Mouse (Mus musculus) spleen, embryonic (tissue): ENCODE data around the gene Ubxn1.

Experiments used
- CTCF ChIA-PET: fragments of 350-600 bp; sonication (Branson Sonifier 250); formaldehyde crosslinking; loops from one replicate; lab custom pipeline; 2022; lab: Charles Lee

Gene Ubxn1

DNA sequence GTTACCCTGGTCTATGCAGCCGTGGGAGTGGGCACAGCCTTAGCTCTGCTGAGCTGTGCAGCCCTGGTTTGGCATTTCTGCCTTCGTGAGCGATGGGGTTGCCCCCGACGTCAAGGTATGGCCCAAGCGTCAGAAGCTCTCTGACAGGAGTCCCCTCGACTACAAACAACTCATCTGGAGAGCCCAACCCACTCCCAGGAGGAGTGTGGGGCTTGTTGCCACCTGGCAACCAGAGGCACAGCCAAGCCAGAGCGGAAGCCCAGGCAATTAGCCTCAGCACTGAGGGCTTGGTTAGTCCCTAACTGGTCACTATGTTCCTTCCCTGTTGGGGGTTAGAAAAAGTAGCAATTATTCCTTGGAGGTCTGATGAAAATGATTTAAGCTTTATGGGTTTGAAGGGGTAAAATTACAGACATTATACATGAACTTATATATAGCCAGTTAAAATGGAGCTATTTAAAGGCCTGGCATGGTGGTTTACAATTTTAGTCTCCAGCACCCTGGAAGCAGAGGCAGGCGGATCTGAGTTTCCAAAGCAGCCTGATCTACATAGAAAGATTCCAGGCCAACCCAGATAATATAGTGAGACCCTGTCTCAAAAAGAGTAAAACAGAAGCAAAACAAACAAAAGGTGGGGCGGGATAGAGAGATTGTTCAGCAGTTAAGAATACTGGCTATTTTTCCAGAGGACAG is 18.9 kb upstream of the Ubxn1 start:
- CTCF ChIA-PET: no interaction called here

DNA sequence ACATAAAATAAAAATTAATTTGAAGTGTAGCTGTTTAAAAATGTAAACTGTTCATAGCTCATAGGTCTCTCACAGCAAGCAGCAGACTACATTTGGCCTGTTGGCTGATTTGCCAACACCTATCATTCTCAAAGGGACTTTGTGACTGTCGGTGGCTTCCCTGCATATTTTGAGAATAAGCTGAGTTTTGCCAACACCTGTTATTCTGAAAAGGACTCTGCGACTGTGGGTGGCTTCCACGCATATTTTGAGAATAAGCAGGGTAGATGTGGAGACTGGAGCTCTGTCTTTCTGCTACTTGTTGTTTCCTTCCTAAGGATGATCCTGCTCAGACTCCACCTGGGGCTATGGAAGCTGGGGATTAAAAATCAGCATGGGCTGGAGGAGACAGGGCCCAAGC is 18.2 kb upstream of the Ubxn1 start:
- CTCF ChIA-PET: interaction anchor here (0.6 kb wide), 1 partner anchor 237 kb away, joined by 5 read pairs; no protein-coding TSS in a partner anchor

DNA sequence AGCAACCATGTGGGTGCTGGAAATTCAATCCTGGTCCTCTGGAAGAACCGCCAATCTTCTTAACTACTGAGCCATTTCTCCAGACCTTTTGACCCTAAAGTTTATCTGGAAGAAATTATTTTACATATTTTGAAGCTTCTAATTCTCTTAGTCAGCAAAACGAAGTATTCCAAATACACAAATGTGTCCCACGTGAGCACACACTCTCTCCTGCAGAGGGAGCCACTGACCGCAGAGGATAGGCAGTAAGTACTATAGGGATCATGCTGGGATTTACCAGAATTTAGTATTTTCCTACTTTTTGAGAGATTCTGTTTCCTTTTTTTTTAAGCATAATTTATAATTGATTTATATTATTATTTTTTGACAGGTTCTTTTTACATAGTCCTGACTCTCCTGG is 13.6 kb upstream of the Ubxn1 start:
- CTCF ChIA-PET: no interaction called here

- CTCF ChIA-PET: interaction anchor here (0.6 kb wide), 1 partner anchor 223 kb away, joined by 3 read pairs; no protein-coding TSS in a partner anchor
These were observed 12.3 kb upstream of the Ubxn1 start for GRCm38 (mm10) chr19:8859018-8859417.

DNA sequence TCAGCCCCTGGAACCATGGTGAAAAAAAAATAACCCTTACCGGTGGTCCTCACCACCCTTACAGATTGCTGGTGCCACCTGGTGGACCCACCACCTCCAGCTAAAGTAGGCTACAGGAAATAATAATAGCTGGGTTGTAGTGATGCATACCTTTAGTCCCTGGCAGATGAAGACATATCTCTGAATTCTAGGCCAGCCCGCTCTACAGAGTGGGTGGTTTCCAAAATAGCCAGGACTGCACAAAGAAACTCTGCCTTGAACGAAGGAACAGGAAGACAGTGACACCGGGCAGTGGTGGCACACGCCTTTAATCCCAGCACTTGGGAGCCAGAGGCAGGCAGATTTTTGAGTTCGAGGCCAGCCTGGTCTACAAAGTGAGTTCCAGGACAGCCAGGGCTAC is 7.0 kb upstream of the Ubxn1 start:
- CTCF ChIA-PET: no interaction called here

DNA sequence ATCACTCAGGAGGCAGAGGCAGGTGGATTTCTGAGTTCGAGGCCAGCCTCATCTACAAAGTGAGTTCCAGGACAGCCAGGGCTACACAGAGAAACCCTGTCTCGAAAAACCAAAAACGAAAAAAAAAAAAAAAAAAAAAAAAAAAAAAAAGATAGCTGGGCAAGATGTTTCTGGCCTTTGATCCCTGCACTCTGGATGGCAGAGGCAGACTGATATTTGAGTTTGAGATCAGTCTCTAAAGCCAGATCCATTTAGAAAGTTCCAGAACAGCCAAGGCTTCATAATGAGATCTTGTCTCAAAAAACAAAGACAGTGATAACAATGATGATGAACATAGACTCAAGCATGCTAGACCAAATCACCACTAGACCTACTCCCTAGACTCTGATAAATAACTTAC is 915 bp upstream of the Ubxn1 start:
- CTCF ChIA-PET: interaction anchor here (0.6 kb wide), 2 partner anchors 31 to 40 kb away, joined by 3 read pairs; partner anchors contain the start of gene Gng3

GRCm38 (mm10) chr19:8870838-8871237 is 458 bp upstream of the Ubxn1 start:
- CTCF ChIA-PET: interaction anchor here (0.6 to 1.1 kb wide), 3 partner anchors 32 to 40 kb away, joined by 3 read pairs; partner anchors contain the start of gene Gng3

DNA sequence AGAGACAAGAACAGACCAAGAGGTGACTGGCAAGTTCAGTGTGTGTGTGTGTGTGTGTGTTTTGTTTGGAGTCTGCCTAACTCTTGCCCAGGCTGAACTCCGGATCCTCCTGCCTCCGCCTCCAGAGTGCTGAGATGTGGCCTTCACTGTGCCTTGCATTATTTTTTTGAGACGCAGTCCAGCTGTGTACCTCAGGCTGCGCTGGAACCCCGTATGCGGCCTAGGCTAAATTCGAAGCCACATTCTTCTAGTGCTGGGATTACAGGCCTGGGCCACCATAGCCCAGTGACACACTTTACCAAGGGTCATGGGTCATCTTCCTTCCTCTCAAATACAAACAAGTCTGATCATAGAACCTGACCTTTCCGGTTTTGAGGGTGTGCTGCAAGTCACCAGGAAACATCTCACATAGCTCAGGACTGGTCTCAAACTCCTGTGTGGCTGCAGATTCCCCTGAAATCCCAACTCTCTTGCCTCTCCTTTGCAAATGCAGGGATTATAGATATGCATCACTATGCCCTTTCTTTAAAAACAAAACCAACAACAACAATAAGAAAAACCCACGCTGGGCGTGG is 1.1 kb downstream of the Ubxn1 start:
- CTCF ChIA-PET: interaction anchor here (0.7 kb wide), 1 partner anchor 16 kb away, joined by 6 read pairs; no protein-coding TSS in a partner anchor

GRCm38 (mm10) chr19:8875031-8875430 is 3.7 kb downstream of the Ubxn1 start:
- CTCF ChIA-PET: no interaction called here

- CTCF ChIA-PET: interaction anchor here (0.9 kb wide), 1 partner anchor 229 kb away, joined by 3 read pairs; no protein-coding TSS in a partner anchor
These were observed 9.2 kb downstream of the Ubxn1 start, which contains the start of gene Uqcc3 for GRCm38 (mm10) chr19:8880311-8881033. Gene Uqcc3, minus strand, starts transcription at chr19:8880923.

DNA sequence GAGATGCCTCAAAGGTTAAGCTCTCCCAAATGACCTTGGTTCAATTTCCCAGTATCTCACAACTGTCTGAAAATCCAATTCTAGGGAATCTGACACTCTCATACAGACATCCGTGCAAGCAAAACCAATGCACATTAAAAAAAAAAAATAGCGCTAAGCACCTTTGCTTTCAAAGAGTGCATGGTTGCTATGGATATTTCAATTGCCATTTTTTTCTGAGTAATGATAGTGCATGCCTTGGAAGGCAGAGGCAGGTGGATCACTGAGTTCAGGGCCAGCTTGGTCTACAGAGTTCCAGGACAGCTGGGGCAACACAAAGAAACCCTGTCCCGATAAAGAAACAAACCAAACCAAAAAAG is 9.7 kb downstream of the Ubxn1 start:
- CTCF ChIA-PET: interaction anchor here (0.7 kb wide), 1 partner anchor 67 kb away, joined by 3 read pairs; no protein-coding TSS in a partner anchor

GRCm38 (mm10) chr19:8883616-8884015 is 12.3 kb downstream of the Ubxn1 start, which contains the start of the genes Lbhd1 and Gm49403:
Gene Lbhd1, plus strand, starts transcription at chr19:8883732.
Gene Gm49403, plus strand, starts transcription at chr19:8883930.
- CTCF ChIA-PET: no interaction called here

DNA sequence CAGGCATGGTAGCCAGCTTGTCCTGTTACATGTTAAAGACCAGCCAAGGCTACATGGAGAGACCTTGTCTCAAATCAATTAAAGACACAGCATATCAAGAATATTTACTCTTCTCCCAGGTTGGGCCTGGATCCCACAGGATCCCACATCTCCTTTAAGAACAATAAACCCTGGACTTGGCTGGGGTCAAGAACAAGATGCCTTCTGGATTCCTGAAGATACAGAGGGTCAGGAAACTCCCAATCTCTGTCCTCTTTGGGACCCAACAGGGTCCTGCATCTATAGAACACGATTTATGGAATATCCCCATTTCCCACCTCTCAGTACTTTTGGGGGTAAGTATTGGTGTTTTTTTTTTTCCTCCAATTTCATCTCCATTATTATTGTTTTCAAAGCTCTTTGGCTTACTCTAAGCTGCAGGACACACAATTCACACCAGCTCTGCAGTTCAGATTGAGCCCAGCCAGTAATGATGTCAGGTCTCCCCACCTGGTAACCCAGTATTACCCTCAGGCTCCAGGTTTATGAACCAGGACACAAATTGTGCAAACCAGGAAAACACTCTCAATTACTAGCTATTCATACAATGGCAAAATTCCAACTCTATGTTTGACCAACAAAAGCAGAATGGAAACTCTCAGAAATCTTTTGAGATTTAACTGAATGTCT is 15.8 kb downstream of the Ubxn1 start:
- CTCF ChIA-PET: interaction anchor here (0.9 kb wide), 1 partner anchor 44 kb away, joined by 4 read pairs; no protein-coding TSS in a partner anchor

DNA sequence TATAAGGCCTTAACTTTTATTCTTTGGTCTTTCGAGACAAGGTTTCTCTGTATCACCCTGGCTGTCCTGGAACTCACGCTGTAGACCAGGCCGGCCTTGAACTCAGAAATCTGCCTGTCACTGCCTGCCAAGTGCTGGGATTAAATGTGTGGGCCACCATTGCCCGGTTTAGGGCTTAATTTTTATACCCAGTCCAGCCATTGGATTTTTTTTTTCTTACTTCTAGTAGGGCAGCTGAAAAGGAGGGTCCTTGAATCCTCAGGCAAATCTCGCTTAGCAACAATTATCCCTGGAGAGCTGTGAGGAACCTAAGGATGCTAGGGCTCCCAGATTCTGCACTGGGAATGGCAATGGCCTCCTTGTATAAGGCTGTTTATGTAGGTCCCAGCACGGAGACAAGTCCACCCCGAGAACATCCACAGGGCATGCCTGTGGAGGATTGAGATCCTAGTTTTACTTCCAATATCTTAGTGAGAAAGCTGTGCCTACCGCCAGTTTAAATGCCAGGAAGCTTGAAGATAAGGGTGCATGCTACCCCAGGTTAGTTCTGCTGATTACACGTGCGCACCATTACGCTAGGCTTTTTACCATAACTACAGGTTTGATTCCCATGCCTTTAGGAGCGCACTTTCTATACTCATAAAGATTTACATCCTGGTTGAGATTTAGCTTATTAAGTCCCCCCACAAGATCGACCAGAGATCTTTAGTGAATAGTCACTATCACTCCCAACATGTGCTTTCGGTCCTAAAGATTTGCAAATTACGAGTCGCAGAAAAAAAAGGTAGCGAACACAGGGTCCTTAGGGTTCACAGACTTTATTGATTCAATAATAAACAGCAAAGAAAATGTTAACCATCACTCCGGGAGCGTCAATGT is 16.5 kb downstream of the Ubxn1 start:
- CTCF ChIA-PET: interaction anchor here (0.5 to 0.7 kb wide), 2 partner anchors 15 to 221 kb away, joined by 4 to 6 read pairs; no protein-coding TSS in a partner anchor

GRCm38 (mm10) chr19:8888511-8889385 is 17.5 kb downstream of the Ubxn1 start, which contains the start of the genes 1810009A15Rik and Gm49416:
Gene 1810009A15Rik, plus strand, starts transcription at chr19:8888853.
Gene Gm49416, plus strand, starts transcription at chr19:8888926.
- CTCF ChIA-PET: interaction anchor here (0.5 to 0.6 kb wide), 3 partner anchors 16 to 1842 kb away, joined by 3 to 8 read pairs (median 6); no protein-coding TSS in a partner anchor

DNA sequence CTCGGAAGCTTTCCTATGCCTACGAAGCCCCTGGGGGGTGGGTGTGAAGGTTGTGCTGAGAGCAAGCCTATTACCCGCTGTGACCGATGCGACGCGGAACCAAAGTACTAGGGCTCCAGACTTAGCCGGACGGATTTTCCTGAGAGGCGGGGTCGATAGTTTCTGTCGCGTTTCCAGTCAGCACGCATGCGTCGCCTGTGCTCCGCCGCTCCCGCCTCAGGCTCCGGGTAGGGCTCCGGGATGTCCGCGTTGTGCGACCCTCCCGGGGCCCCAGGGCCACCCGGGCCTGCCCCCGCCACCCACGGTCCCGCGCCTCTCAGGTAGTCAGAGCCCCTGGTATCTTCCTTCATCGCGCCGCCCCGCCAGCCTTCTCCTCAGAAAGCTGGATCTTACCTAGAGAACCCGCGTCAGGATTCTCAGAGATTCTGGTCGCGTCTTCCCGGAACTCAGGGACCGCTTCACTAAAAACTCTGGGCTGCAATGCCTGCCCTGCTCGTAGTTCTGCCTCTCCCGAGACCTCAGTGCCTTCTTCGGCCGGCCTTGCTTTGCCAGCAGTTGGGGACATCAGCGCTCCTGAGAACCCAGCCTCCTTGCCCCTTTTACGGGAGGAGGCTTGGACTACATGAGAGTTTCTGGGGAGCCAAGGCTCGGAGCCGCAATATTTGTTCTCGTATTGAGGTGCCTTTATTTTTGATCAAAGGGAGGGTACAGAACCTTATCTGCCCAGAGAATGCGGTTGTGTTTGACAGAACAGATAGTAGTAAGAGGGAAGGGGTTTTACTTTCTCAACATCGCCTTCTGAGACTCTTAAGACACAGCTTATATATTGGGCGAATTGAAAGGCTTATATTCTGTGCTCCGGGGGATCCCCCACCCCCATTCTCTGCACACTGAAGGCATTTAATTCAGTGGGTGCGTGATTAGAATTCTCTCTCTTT is 21.8 kb downstream of the Ubxn1 start, which contains the start of gene Ints5:
Gene Ints5 (plus strand): TSS at position 177 of the 938 bp plus-strand sequence.
- CTCF ChIA-PET: interaction anchor here (0.6 to 0.8 kb wide), 3 partner anchors 70 to 998 kb away, joined by 6 to 24 read pairs (median 6); no protein-coding TSS in a partner anchor

GRCm38 (mm10) chr19:8895397-8895960 is 24.2 kb downstream of the Ubxn1 start:
- CTCF ChIA-PET: interaction anchor here (0.6 kb wide), 1 partner anchor 94 kb away, joined by 3 read pairs; no protein-coding TSS in a partner anchor
